Mouse (Mus musculus) c-Kit-positive CD71-negative TER-119-negative erythroid progenitor cells, embryonic 14.5 days (primary cell): Measurements from ENCODE around the gene Gm12248.
"Not testable (repeated sequence)": the region's sequence is repeated elsewhere in the genome, so short reads cannot be mapped to it uniquely, and the experiment has no call there.

Source experiments
- DNase-seq: peaks from one replicate; pipeline ENCODE4 v3.0.0-alpha.2; 2013; ENCODE audit warnings: low read depth

Gm12248 gene

DNA sequence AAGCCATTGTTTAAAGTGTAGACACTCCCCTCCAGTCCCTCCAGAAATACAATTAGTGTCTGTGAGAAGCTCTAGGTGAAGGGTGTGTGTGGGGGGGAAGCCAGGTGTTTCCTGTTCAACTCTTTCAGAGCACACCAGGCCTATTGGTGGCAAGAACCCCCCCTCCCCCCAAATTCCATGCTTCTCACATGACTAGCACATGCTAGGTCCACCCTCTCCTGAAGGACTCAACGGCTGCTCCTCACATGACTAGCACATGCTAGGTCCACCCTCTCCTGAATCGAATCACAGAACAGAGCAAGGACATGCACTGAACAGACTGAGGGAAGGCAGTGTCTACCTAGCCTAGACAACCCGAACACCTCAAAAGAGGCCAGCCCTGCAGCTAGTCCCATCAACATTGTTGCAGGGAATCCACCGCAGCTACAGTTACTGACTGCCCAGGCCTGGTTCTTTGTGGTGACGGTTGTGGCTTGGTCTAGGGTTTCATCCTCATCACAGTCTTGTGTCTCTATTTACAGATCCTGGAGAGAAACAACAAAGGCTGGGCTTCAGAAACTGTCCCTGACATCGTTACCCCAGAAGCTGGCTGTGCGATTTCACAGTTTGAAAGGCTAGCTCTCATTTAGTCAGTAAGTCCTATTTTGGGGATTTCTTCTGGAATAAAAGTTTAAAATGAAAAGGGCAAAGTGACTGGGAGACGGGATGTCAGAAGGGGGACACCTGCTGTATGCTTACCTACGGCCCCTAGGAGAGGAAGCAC is 9.8 kb upstream of the Gm12248 start:
- no peak for DNase-seq

DNA sequence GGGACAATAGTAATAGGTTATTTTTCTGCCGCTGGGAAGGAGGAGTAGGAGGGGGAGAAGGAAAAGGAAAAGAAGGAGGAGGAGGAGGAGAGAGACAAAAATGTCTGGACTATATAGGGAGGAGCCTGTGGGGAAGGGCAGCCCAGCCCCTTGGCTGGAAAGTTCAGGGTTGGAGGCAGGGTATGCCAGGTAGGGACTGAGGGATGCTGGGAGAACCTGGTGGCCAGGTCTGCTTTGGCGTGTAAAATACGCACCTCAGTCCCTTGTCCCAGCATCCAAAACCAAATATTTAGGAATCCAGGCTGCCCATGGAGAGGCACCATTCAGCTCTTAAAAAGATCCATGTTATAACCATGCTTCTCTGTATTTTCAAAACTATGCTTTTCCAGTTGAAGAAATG is 9.2 kb upstream of the Gm12248 start:
- DNase-seq, result no peak

DNA sequence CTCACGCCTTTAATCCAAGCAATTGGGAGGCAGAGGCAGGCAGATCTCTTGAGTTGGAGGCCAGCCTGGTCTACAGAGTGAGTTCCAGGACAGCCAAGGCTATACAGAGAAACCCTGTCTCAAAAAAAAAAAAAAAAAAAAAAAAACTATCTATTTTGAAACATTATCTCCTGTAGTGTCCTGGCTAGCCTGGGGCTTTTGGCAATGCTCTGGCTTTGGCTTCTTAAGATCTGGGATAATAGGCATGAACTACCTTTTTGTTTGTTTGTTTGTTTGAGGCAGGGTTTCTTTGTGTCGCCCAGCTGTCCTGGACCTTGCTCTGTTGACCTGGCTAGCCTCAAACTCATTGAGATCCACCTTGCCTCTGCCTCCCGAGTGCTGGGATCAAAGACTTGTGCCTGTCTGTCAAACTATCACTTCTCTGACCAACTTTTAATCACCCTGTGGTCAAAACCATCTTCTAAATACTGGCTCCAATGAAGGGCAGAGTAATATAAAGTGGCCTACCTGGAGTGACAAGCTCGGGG is 8.3 kb upstream of the Gm12248 start:
- DNase-seq, result no peak

DNA sequence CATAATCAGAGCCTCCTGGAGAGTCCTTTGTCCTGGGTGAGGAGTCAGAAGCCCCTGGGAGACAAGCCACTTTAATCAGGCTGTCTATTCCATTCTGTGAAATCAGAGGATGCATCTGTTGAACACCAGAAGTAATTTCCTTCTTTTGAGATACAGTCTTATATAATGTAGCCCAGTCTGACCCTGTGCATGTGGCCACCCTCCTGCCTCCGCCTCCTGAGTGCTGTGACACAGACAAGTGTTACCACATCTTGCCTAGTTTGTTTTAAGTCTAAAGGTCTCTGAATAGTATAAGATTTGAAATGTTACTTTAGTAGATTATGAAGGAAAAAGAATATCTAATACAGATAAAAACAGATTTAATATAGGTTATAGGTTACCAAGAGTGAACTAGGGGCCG is 7.1 kb upstream of the Gm12248 start:
- no peak for DNase-seq

DNA sequence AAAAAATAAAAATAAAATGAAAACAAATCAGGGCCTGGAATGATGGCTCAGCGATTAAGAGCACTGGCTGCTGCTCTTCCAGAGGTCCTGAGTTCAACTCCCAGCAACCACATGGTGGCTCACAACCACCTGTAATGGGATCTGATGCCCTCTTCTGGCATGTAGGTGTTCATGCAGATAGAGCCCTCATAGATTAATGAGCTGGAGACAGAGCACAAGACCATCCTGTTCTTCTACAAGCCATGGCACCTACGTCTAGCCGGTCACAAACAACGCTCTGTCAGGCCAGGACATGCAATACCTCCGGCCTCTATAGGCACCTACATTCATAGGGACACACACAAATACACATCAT is 5.4 kb upstream of the Gm12248 start:
- not testable (repeated sequence) for DNase-seq

DNA sequence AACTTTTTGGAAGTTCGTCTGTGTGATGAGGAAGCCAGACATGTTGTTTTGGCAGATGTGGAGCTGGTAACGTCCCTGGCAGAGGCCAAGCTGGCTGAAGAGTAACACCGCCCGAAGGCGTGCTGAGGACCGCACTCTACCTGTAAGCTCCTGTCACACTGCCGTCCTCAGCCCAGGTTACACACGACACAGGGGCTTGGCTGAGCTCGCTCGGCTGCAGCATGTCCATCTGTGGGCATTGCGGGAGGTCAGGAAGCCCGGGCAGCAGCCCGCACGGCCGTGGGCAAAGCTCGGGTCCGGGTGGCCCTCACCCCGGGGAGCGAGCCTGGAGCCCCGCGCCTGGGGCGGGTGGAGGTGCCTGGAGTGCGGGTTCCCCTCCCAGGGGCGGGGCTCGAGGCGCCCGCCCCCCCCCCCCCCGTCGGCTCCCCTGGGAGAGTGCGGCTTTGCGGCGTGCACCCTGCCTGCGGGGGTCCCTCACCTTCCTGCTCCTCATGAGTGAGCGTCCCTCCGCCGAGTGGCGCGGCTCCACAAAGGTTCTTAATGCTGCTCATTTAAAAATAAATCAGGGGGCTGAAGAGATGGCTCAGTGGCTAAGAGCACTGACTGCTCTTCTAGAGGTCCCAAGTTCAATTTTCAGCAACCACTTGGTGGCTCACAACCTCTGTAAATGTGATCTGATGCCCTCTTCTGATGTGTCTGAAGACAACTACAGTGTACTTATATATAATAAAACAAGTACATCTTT is 4.9 kb upstream of the Gm12248 start:
- no peak for DNase-seq

DNA sequence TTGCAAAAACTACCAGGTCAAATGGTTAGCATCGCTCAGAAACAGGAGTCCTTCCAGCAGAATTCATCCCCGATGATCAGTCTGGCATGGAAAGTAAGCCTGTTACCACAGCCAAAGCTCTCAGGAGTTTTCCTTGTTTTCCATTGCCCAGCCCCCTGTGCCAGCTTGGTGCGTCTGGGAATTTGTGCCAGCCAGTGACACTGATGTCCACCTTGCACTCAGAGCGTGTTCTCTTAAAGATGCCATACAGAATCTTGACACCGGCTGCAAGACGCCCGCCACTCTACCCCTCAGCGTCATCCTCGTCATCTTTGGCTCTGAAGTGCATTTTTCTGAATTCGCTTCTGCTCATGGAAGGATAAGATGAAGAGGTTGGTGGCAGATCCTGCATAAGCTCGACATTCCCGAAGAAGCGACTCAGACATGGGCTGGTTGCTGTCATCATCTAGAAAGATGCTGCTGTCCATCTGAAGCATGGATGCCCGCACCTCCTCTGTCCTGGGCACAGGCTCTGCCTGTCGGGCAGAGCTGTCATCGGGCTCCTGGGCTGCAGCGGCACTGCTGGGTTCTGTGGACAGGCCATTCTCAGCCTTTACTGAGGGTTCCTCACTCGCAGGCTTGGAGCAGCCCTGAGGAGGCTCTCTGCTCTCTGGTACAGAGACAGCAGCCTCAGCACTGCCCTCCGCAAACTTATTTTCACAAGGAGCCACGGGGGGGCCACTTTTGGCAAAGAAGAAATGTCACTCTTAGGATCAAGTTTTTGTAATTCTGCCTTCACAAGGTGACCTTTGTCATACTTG is 4.1 kb upstream of the Gm12248 start:
- DNase-seq, result no peak

DNA sequence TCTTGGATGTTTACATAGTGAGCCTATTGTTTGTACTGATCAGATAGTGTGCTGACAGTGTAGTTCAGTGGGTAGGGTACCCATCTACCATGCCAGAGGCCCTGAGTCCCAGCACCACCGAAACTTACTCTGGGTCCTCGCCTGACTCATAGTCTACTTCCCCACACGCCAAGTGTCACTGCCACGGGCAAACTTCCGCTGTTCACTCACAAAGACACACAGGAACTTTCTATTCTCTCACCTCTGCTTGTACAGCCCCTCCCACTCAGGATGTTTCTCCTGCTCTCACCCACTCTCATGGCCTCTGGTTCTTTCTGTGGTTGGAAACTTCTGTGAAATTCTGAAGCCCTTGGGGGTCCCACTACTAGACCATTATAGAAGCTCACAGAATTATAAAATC is 3.2 kb upstream of the Gm12248 start:
- DNase-seq, result no peak

DNA sequence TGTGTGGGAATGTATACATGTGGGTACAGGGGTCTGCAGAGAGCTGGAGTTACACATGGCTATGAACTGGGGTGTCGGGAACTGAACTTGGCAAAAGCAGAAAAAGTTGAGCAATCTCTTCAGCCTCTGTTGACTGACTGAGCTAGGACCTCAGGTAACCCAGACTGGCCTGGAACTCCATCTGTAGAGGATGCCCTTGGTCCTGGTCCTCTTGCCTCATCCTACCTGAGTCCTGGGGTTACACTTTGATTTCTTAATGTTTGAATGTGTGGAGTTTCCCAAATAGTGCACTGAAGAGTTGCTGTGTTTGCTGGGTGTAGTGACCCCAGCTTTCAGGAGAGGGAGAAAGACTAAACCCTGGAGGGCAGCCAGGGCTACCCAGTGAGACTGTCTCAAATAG is 2.6 kb upstream of the Gm12248 start:
- DNase-seq, result no peak

DNA sequence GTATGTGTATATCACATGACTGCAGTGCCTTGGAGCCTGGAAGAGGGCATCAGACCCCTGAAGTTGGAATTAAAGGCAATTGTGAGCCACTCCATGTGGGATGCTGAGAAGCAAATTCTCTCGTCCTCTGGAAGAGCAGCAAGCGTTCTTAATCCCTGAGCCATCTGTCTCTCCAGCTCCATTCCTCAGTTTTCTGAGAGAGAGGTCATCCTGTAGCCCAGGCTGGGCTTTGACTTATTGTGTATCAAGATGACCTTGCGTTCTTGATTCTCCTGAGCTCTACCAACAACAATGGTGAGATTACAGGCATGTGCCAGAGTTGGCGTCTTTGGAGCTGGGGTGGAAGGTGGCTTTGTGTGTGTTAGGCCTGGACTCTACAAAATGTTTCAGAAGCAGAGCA is 1.8 kb upstream of the Gm12248 start:
- DNase-seq, result no peak

DNA sequence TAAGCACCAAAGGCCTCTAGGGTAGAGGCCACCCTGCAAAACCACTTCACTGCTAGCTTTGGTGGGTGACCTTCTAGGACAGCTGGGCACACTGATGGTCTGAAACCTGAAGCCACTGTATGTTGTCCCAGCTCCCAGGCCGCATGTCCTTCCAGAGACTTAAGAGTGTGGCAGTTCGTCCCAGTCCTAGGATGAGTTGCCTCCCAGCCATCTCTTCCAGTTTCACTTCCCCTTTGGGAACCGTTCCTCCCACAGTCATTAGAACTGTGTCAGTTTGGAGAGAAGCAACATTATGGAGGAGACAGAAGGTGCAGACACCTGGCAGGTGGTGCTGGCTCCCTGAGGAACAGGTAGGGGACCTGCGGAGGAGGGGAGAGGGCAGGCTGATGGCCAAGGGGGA is 393 bp downstream of the Gm12248 start:
- DNase-seq, result no peak

DNA sequence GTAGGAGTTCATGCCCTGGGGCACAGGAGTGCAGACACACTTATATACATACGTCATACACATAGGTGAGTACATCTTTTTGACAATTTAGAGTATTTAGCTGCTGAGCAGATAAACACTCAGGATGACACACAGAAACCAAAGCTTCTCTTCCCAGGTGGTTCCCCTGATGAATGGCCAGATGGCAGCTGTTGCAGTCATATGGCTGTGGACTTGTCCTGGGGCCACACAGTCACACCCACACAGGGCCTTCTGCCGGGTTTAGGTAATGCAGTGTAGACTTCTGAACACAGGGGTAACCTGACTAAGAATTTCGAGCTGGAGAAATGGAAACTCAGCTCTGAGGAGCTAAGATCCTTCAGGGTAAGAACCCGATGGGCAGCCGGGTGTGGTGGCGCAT is 11.2 kb downstream of the Gm12248 start:
- DNase-seq, result no peak

DNA sequence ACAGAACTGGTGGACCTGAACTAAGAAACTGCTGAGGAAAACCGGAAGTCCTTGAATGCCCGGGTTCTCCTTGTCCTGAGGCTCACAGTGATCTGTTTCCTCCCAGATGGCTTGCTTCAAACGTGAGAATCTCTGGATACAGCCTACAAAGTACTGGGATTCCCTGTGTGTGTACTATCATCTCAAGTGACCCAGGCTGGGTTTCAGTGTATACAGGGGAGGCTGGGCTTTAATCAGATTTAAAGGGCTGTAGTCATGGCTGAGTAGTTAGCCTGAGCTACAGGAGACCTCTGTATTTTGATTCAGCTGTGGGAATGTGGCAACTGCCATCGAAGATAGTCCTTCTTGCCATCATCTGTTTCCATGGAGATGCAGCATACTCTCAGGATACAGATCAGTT is 15.7 kb downstream of the Gm12248 start:
- no peak for DNase-seq

DNA sequence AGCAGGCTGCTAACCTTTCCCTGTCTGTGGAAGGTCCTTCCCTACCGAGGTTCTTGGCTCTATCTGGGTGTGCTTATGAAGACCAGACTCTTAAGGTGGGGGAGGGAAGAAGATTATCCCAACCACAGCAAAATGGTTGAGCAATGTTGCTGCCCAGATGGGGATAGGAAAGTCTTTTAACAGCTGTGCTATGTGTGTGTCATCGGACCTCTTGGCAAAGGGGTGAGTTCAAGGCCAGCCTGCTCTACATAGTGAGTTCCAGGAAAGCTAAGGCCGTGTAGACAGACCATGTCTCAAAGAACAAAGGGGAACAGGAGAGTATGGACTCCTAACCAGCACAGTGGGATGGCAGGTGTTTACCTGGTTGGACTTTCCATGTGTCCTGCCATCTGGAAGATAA is 20.0 kb downstream of the Gm12248 start:
- DNase-seq, result no peak

DNA sequence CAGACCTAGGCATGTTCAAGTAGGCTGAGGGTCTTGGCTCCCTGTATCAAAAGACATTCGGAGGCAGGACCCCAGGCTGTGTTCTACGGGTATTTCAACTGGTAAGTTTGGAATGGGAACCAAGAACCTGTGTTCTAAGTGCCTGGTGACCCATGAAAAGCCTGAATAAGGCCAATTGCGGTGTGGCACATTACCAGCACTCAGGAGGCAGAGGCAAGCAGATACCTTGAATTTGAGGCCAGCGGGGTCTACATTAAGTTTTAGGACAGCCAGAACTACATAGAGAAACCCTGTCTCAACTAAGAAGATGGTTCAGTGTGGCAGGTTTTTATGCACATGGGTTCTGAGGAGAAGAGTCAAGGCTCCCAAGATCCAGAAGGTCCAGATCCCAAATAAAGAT is 27.9 kb downstream of the Gm12248 start:
- DNase-seq, result no peak

DNA sequence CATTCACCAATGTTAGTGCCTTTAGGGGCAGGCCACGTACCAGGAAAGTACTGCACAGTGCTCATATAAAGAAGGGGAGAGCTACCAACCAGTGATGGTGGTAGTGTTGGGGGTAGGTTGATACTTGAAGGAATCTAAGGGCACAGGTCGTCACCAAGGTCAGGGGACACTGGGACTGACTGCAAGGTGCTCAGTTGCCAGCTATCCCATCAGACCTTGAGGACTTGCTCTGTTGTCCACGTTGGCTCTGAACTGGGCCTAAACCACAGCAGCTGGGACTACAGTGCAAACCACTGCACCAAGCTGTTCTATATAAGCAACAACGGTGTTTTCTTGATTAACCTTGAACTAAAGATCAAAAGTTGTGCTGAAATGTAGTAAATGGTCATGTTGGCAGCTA is 30.3 kb downstream of the Gm12248 start:
- no peak for DNase-seq

DNA sequence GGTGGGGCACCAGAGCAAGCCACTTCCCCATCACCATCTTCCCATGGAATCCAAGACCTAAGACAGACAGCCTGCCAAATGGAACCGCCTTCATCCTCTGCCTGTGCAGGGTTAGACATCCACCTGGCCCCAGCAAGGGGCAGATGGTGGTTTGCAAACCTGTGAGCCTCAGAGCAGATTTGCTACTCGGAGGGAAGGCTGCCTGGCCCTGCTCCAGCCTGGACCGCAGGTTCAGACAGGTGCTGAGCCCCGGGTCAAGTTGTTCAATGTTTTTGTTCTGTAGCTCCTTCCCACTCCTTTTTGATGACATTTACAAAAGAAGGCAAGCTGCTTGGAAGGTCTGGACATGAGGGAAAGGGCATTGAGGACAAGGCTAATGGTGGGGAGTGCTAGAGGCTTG is 31.7 kb downstream of the Gm12248 start:
- DNase-seq, result not testable (repeated sequence)

DNA sequence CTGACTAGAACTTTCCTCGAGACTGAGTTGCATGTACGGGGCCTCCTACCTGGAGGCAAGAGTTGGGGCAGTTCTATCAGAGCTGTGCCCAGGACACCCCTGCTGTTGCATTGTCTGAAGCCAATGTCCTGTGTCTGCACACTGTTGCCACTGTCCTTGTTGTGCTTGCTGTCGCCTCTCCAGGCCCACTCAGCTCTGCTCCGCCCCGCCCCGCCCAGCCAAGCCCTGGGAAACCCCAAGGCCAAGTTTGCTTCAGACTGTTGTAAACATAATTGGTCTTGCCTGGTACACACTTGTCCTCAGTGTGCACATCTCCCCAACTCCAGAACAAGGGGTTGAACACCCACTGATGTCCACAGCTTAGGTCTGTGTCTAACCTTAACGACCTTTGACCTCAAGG is 33.2 kb downstream of the Gm12248 start:
- not testable (repeated sequence) for DNase-seq

DNA sequence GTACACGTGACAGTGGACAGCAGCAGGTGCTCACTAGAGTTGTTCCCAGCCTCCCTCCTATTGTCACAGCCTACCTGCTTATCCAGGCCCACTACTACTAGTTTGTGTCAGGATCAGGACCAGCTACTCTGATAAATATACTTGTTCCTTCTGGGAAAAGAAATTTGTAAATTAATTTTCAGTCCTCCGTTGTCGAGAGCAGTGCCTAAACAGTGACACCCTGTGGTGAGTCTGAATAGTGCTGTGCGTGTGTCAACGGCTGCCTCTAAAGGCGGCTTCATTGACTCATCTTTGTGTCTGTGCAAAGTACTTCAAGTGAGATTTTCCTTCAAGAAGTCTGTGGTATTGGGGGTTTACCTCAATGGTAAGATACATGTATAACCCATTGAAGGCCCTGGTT is 35.5 kb downstream of the Gm12248 start:
- DNase-seq, result peak; percentile 28

DNA sequence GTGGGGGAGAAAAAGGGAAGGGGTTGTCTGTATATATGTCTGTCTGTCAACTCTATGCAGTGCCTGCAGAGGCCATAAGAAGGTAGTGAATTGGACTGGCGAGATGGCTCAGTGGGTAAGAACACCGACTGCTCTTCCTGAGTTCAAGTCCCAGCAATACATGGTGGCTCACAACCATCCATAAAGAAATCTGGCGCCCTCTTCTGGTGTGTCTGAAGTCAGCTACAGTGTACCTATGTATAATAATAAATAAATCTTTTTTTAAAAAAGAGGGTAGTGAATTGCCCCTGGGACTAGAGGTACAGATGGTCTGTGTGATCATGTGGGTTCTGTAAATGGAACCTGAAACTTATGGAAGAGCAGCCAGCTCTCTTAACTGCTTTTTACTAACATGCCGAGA is 46.5 kb downstream of the Gm12248 start:
- no peak for DNase-seq

DNA sequence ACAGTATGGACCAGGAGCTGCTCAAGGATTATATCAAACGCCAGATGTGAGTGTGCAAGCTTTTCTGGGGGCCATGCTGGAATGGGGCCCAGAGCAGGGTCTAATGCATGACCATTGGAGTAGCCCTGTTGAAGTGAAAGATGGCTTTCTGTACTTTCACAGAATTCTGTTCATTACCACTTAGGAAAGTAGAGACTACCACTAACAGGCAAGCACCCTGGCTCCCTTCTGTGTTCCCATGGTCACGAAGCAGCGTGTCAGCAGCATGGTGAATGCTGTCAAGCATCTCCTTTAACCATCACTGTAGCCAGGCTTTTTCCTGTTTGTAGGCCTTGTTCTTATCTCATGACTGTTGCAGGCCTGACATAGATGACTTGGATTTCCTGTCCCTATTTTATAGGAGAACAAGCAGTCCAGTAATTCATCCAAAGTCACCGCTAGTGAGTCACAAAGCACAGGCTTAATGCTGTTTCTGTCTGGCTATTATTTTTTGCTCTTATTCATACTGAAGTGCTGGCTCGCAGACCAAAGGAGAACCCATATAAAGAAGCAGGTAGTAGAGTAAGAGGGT is 50.0 kb downstream of the Gm12248 start:
- no peak for DNase-seq

DNA sequence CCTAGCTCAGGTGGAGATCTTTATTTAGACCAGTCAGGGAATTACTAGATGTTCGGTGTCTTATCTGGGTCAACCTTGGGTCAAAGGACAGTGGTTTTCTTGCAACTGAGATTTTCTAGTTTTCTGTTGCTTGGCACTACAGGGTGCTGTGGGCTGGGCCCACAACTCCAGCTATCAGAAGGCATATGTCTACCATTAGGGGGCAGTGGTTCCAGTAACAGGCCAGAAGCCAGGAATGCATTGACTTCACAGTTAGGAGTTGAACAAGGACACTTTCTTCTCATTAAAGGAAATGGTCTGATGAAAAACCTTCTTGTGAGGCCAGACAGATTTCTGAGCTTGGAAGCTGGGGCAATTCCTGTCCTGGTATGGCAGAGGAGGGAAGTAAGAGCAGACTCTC is 53.9 kb downstream of the Gm12248 start:
- no peak for DNase-seq

DNA sequence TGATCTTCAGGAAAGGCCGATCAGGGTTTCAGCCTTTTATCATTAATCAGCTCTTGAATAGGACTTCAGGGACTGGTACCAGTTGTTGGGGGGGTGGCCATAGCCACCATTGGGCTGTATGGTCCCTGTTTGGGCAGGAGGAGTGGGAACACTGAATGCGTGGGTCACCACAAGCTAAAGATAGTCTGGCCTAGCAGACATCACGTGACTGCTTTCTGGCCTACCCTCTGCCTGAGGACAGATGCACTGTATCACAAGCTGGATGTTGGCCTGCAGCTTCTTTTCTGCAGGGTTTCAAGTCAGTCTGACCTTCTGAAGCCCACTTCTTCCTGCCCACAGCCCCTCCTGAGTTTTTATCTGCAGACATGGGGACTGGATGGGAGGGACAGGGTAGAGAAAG is 59.3 kb downstream of the Gm12248 start:
- DNase-seq, result no peak
